Mouse (Mus musculus) testis, adult 2 months (tissue): ENCODE measurements at regions not wholly inside any gene's neighbourhood (a gene's known extent, or its start where the extent isn't known, plus 50 kb on each side); places are given as distances from the start of the nearest gene placed in this dataset.

ENCODE experiments used
- CTCF ChIP-seq: fragments of 200-500 bp; IDR thresholded peaks from 2 replicates; pipeline ENCODE4 v1.5.1; 2012; ENCODE audit warnings: low read depth, mild to moderate bottlenecking, inconsistent platforms, low read length, moderate library complexity; ENCODE audit not compliant: control insufficient read depth, insufficient read depth, insufficient replicate concordance
- POLR2A ChIP-seq: fragments of 200-500 bp; IDR thresholded peaks from 2 replicates; pipeline ENCODE4 v1.6.1; 2012; ENCODE audit warnings: low read depth, mild to moderate bottlenecking, inconsistent platforms, low read length, moderate library complexity; ENCODE audit not compliant: control insufficient read depth

DNA sequence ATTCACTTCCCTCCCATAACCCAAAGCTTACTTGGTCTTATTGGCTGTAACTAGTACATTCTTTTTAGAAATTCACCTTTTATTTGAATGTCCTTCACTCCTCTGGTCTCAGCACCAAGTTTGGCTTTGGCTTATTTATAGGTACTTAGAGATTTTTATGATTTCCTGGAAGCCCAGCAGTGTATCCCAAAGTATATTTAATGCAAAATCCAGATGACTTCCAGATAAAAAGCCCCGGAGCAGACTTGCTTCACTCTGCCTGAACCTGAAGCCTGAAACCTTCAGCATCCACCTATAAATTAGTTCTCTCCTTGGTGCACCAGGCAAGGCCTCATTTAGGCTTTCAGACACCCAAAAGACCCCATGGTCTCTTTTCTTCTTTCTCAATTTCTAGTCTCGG lies 250.8 kb downstream of the Tle4 start:
- TF ChIP-seq CTCF (no peak), POLR2A (no peak)
